Mouse (Mus musculus) gastrocnemius, adult 18-20 months (tissue): ENCODE results near the gene Zfp11. TPM values are rescaled to one million over a fixed set of nuclear protein-coding genes. Genes with fewer than 3 reads are reported as not detected.
"Not testable (repeated sequence)": the region's sequence is repeated elsewhere in the genome, so short reads cannot be mapped to it uniquely, and the experiment has no call there.

Source experiments
- DNase-seq: peaks from one replicate; pipeline ENCODE4 v3.0.0; 2021; ENCODE audit warnings: low spot score
- long read RNA-seq, 2 experiments: library from polyadenylated mRNA; stranded (forward); transcript quantifications; one replicate each; pipeline ENCODE4 v2.0.0; 2021
- total RNA-seq, 2 experiments: library from RNA; stranded (reverse); gene quantifications; 2 replicates each; pipeline ENCODE4 v1.2.3; 2021

Gene Zfp11
- 1 to 10 TPM; 1.9 to 2.0 TPM for total RNA-seq
- long read RNA-seq, experiment 1, partial matches to known transcripts, result 0 of 1 reads
- long read RNA-seq, experiment 1, other reads (novel, unspliced or antisense), result 0 of 1 reads
- long read RNA-seq, experiment 2, partial matches to known transcripts, result 0 of 3 reads
- long read RNA-seq, experiment 2, other reads (novel, unspliced or antisense), result 0 of 3 reads

GRCm38 (mm10) chr5:129670036-129670458, at the start of gene Zfp11:
Gene Zfp11, minus strand, starts transcription at chr5:129670099.
- peak; percentile 75 for DNase-seq

GRCm38 (mm10) chr5:129717016-129717415, 47.1 kb upstream of the Zfp11 start:
- no peak for DNase-seq

- peak; percentile 94 for DNase-seq
These were observed 45.5 kb upstream of the Zfp11 start, which contains the start of gene Mrps17 for GRCm38 (mm10) chr5:129715326-129715861. Gene Mrps17, plus strand, starts transcription at chr5:129715497.

GRCm38 (mm10) chr5:129708412-129708811, 38.5 kb upstream of the Zfp11 start, which contains the start of gene Sept14:
Gene Sept14, minus strand, starts transcription at chr5:129708512.
- no peak for DNase-seq

GRCm38 (mm10) chr5:129703368-129703767, 33.5 kb upstream of the Zfp11 start:
- no peak for DNase-seq

GRCm38 (mm10) chr5:129701706-129702105, 31.8 kb upstream of the Zfp11 start:
- no peak for DNase-seq

GRCm38 (mm10) chr5:129700506-129700905, 30.6 kb upstream of the Zfp11 start:
- DNase-seq, result no peak

- no peak for DNase-seq
These were observed 20.6 kb upstream of the Zfp11 start for GRCm38 (mm10) chr5:129690528-129690927.

GRCm38 (mm10) chr5:129687621-129688020, 17.7 kb upstream of the Zfp11 start:
- DNase-seq, result no peak

- DNase-seq, result not testable (repeated sequence)
These were observed 15.2 kb upstream of the Zfp11 start for GRCm38 (mm10) chr5:129685141-129685540.

GRCm38 (mm10) chr5:129669453-129670035, 355 bp downstream of the Zfp11 start:
- DNase-seq, result no peak

- no peak for DNase-seq
These were observed 2.0 kb downstream of the Zfp11 start for GRCm38 (mm10) chr5:129667851-129668250.

GRCm38 (mm10) chr5:129666271-129666909, 3.5 kb downstream of the Zfp11 start:
- DNase-seq, result peak; percentile 9

GRCm38 (mm10) chr5:129664090-129664489, 5.8 kb downstream of the Zfp11 start:
- DNase-seq, result no peak

- no peak for DNase-seq
These were observed 12.0 kb downstream of the Zfp11 start for GRCm38 (mm10) chr5:129657931-129658330.

GRCm38 (mm10) chr5:129657016-129657415, 12.9 kb downstream of the Zfp11 start:
- DNase-seq, result no peak

GRCm38 (mm10) chr5:129650858-129651257, 19.0 kb downstream of the Zfp11 start:
- no peak for DNase-seq

- not testable (repeated sequence) for DNase-seq
These were observed 37.3 kb downstream of the Zfp11 start for GRCm38 (mm10) chr5:129632270-129633250.

- not testable (repeated sequence) for DNase-seq
These were observed 43.3 kb downstream of the Zfp11 start for GRCm38 (mm10) chr5:129626586-129626985.

GRCm38 (mm10) chr5:129626099-129626498, 43.8 kb downstream of the Zfp11 start:
- DNase-seq, result no peak

GRCm38 (mm10) chr5:129621361-129621760, 48.5 kb downstream of the Zfp11 start:
- no peak for DNase-seq
